ENCODE assay signal across 17 mouse cellular contexts in the genomic region with DNA sequence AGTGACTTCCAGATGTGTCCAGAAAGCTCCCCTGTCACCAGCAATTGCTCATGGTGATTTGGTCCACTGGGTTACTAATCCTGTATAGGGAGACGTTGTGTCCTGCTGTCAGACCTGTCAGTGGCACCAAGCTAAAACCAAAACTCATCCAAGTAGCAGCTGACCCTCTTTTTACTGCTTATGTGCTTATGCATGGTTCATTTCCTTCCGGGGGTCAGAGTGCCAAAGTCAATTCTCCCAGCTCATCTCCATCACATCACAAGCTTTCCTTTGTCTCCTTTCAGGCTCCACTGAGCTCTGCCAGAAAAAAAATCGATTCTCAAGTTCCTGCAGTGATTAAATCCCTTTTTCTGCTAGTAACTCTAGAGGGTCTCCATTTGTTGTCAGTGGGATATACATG.
DNase-seq lines count a peak whose midpoint lies in the region; ATAC-seq lines count a peak whose summit lies in the region.
"Had no signal": no experiment of that assay in that cellular context is flagged by ENCODE, and none has a peak within 500 bp of the region (broad histone marks: within the 10 kb centered on the region; RNA-seq: fewer than 3 reads in every experiment).

No protein-coding gene starts in this region.

- WGBS in neural tube, embryonic 11.5 days = 10% methylated on average over 3 of the region's 3 CpGs
- WGBS in intestine, embryonic 15.5 days = 49% methylated on average over 3 of the region's 3 CpGs

- no peaks in the 10 kb centered on the region for H3K36me3 ChIP-seq in neural tube, embryonic 11.5 days (ENCODE audit: control insufficient read depth, insufficient read depth, low read length)
- H3K36me3 ChIP-seq in intestine, embryonic 15.5 days = no peaks in the 10 kb centered on the region
- H3K36me3 ChIP-seq: heart, embryonic 10.5 days had no signal

- peak; percentile 9 for DNase-seq in left cerebral cortex, postnatal 4 days
- no peak for DNase-seq in left cerebral cortex, postnatal 14 days (ENCODE audit: low spot score in 2 of 2)
- peak; percentile 17 for DNase-seq in embryo, embryonic 11.5 days (ENCODE audit: low read depth, low spot score)
- peak; percentile 41 for DNase-seq in forelimb bud, embryonic 11.5 days (ENCODE audit: low read depth, low spot score)
- peak; percentile 36 for DNase-seq in neural tube, embryonic 11.5 days (ENCODE audit: low spot score)
- no peak for DNase-seq in adrenal gland, postnatal 25 days
- DNase-seq: cerebellum, adult 11 months; cerebellum, postnatal 36 days; forebrain, postnatal 0 days; gastrocnemius, postnatal 10 days; heart, postnatal 36 days; lung, postnatal 14 days; right cerebral cortex, postnatal 4 days; thymus, adult 2 months had no signal

- intact Hi-C loops in left cerebral cortex, postnatal 4 days (cut with DNase I) = no loop called here
- intact Hi-C loops in left cerebral cortex, postnatal 14 days (cut with DNase I) = no loop called here

- H3K27me3 ChIP-seq in neural tube, embryonic 11.5 days (ENCODE audit: control insufficient read depth, insufficient read depth, low read length) = no peaks in the 10 kb centered on the region
- H3K27me3 ChIP-seq in intestine, embryonic 15.5 days (replicated peaks) = no peaks in the 10 kb centered on the region

- no peak overlapping the region for H3K4me2 ChIP-seq in neural tube, embryonic 11.5 days (ENCODE audit: low read depth)
- no peak overlapping the region for H3K4me2 ChIP-seq in intestine, embryonic 15.5 days (replicated peaks)

- ATAC-seq in neural tube, embryonic 11.5 days (ENCODE audit: insufficient read depth, low FRiP score, low TSS enrichment) = peak; percentile 63; the same call in 1 of the 2 replicates
- ATAC-seq in intestine, embryonic 15.5 days = no peak
- ATAC-seq: forebrain, postnatal 0 days had no signal

- no peak overlapping the region for H3K9ac ChIP-seq in neural tube, embryonic 11.5 days (ENCODE audit: low read length)
- no peak overlapping the region for H3K9ac ChIP-seq in intestine, embryonic 15.5 days
- H3K9ac ChIP-seq: forebrain, postnatal 0 days had no signal

- no peaks in the 10 kb centered on the region for H3K4me1 ChIP-seq in neural tube, embryonic 11.5 days (ENCODE audit: control insufficient read depth, insufficient read depth, low read length)
- no peaks in the 10 kb centered on the region for H3K4me1 ChIP-seq in intestine, embryonic 15.5 days (replicated peaks)
- H3K4me1 ChIP-seq: heart, embryonic 10.5 days had no signal

- no peaks in the 10 kb centered on the region for H3K9me3 ChIP-seq in neural tube, embryonic 11.5 days (ENCODE audit: control insufficient read depth, low read length)
- H3K9me3 ChIP-seq in intestine, embryonic 15.5 days = no peaks in the 10 kb centered on the region
- H3K9me3 ChIP-seq: heart, embryonic 10.5 days had no signal

- H3K27ac ChIP-seq in neural tube, embryonic 11.5 days (ENCODE audit: low read depth, low read length) = no peak overlapping the region
- H3K27ac ChIP-seq in intestine, embryonic 15.5 days = no peak overlapping the region
- H3K27ac ChIP-seq: heart, embryonic 10.5 days; layer of hippocampus, adult 2 months had no signal

- H3K4me3 ChIP-seq in neural tube, embryonic 11.5 days (ENCODE audit: low read depth, low read length) = no peak overlapping the region
- H3K4me3 ChIP-seq in intestine, embryonic 15.5 days (replicated peaks) = no peak overlapping the region
- H3K4me3 ChIP-seq: heart, embryonic 10.5 days; layer of hippocampus, adult 2 months had no signal

Comparison
In these comparisons a context has a peak if more than half of its experiments do, and no peak if none do; other contexts are left out.
1. DNase-seq: peak in left cerebral cortex, postnatal 4 days (single experiment), embryo, embryonic 11.5 days (single experiment), forelimb bud, embryonic 11.5 days (single experiment) and neural tube, embryonic 11.5 days (single experiment); none in left cerebral cortex, postnatal 14 days (0 of 2) and adrenal gland, postnatal 25 days (single experiment).